Mouse (Mus musculus) midbrain, embryonic 11.5 days (tissue): ENCODE data around the gene Cyp2b9. TPM values are rescaled to one million over a fixed set of nuclear protein-coding genes. Genes with fewer than 3 reads are reported as not detected.
"Not testable (repeated sequence)": the region's sequence is repeated elsewhere in the genome, so short reads cannot be mapped to it uniquely, and the experiment has no call there.

Experiments
- ATAC-seq: fragments of 200-750 bp; cut with Nextera tagmentation; 2 replicates; pipeline ENCODE4 v1.8.0; 2017; ENCODE audit warnings: moderate TSS enrichment, moderate library complexity; ENCODE audit not compliant: low FRiP score
- DNase-seq: peaks from one replicate; pipeline ENCODE4 v3.0.0; 2015; ENCODE audit warnings: low spot score; ENCODE audit errors: missing footprints
- H3K27ac ChIP-seq: fragments of 300-500 bp; sonication (generic); 2 replicates; pipeline ENCODE4 v1.5.1; 2014; ENCODE audit warnings: low read depth, low read length
- H3K27me3 ChIP-seq: fragments of 300-500 bp; sonication (generic); 2 replicates; pipeline ENCODE4 v1.6.1; 2014; ENCODE audit warnings: mild to moderate bottlenecking, low read length, moderate library complexity, mixed read lengths; ENCODE audit not compliant: control insufficient read depth, insufficient read depth
- H3K36me3 ChIP-seq: fragments of 300-500 bp; sonication (generic); 2 replicates; pipeline ENCODE4 v1.6.1; 2014; ENCODE audit warnings: mild to moderate bottlenecking, low read length, moderate library complexity, mixed read lengths; ENCODE audit not compliant: control insufficient read depth, insufficient read depth
- H3K4me1 ChIP-seq: fragments of 300-500 bp; sonication (generic); 2 replicates; pipeline ENCODE4 v1.6.1; 2014; ENCODE audit warnings: low read length; ENCODE audit not compliant: control insufficient read depth, insufficient read depth
- H3K4me2 ChIP-seq: fragments of 300-500 bp; sonication (generic); 2 replicates; pipeline ENCODE4 v1.6.1; 2014; ENCODE audit warnings: mild to moderate bottlenecking, moderate library complexity
- H3K4me3 ChIP-seq: fragments of 300-500 bp; sonication (generic); 2 replicates; pipeline ENCODE4 v1.5.1; 2014; ENCODE audit warnings: low read depth, low read length
- H3K9ac ChIP-seq: fragments of 300-500 bp; sonication (generic); 2 replicates; pipeline ENCODE4 v1.6.1; 2014; ENCODE audit warnings: low read length
- H3K9me3 ChIP-seq: fragments of 300-500 bp; sonication (generic); 2 replicates; pipeline ENCODE4 v1.6.1; 2016; ENCODE audit warnings: low read length; ENCODE audit not compliant: control insufficient read depth
- WGBS: fragments of 180-500 bp; shearing (Covaris S2); extraction: QIAGEN DNeasy Blood & Tissue Kit; methylation state at CpG from one replicate; pipeline ENCODE4 v1.1.7; 2014; 5-methylcytosine and 5-hydroxymethylcytosine counted together
- polyA plus RNA-seq: library from polyadenylated mRNA; unstranded; fragments of >200 nt; fragmentation: Nextera tagmentation; extraction: Ambion mirVana; gene quantifications from 2 replicates; pipeline ENCODE4 v1.2.1, GENCODE M21; 2014

Gene Cyp2b9
- not detected in 2 replicates for polyA plus RNA-seq

DNA sequence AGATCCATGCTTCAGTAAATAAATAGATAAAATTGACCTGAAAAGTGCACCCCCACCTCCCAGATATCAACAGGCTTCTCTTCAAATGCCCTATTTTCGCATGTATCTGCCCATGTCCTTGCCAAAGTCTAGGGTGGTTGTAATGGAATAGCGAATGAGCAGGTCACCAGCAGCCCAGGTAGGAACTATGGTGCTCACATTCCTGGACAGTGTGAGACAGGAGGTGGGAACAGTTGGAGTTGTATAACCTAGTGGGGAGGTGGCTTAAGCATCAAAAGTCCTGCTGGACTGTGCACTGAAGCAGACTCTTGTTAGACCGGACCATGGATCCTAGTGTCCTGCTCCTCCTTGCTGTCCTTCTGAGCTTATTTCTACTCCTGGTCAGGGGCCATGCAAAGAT lies at the start of gene Cyp2b9:
TSS of gene Cyp2b9 (plus strand) at position 301 of the 400 bp plus-strand sequence.
- ATAC-seq, H3K4me2 ChIP-seq, H3K4me3 ChIP-seq, H3K27me3 ChIP-seq, H3K9ac ChIP-seq, DNase-seq, H3K4me1 ChIP-seq, H3K9me3 ChIP-seq, H3K36me3 ChIP-seq, H3K27ac ChIP-seq: not testable (repeated sequence)
- WGBS = 70% methylated on average over 2 of the region's 3 CpGs

DNA sequence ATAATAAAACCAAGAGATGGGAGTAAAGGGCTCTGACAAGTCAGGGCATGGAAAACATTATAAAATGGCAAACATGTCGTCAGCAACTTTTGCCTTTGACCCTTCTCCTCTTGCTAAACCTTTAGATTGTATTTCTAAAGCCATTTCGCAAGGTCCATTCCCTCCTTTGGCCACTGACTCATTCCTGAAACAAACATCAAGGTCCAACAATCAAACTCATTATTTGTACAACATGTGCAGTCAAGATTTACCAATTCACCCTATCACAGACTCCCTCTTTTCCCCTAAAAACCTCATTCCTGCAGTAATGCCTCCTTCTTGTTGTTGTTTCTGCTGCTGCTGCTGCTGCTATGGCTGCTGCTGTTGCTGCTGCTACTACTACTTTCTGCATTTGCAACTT lies 33.6 kb upstream of the Cyp2b9 start:
- not testable (repeated sequence) for H3K9ac ChIP-seq, H3K27me3 ChIP-seq, ATAC-seq, H3K4me1 ChIP-seq, H3K4me2 ChIP-seq, H3K9me3 ChIP-seq, H3K27ac ChIP-seq, H3K36me3 ChIP-seq, DNase-seq, H3K4me3 ChIP-seq
- no CpG with 5 or more reads among the region's 2 CpGs for WGBS

DNA sequence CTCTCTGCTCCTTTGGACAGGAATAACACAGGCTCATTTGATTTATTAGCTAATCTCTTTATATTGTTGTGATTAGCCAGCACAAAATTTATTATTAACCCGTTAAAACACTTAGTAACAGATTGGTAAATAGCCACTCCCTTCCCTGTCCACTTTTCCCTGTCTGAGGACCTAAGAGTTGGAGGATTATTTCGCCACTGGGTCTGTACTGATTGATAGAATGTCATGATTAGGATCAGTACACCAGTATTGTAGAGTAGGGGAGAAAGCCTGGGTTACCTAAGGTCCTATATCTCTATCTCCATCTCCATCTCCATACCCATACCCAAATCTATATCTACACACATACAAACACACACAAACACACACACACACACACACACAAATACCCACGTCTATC lies 29.6 kb upstream of the Cyp2b9 start:
- not testable (repeated sequence) for H3K4me2 ChIP-seq, H3K4me1 ChIP-seq, H3K9me3 ChIP-seq, H3K36me3 ChIP-seq, ATAC-seq, H3K27ac ChIP-seq, H3K27me3 ChIP-seq, H3K9ac ChIP-seq, H3K4me3 ChIP-seq, DNase-seq
- WGBS = 67% methylated on average over 1 of the region's 3 CpGs

DNA sequence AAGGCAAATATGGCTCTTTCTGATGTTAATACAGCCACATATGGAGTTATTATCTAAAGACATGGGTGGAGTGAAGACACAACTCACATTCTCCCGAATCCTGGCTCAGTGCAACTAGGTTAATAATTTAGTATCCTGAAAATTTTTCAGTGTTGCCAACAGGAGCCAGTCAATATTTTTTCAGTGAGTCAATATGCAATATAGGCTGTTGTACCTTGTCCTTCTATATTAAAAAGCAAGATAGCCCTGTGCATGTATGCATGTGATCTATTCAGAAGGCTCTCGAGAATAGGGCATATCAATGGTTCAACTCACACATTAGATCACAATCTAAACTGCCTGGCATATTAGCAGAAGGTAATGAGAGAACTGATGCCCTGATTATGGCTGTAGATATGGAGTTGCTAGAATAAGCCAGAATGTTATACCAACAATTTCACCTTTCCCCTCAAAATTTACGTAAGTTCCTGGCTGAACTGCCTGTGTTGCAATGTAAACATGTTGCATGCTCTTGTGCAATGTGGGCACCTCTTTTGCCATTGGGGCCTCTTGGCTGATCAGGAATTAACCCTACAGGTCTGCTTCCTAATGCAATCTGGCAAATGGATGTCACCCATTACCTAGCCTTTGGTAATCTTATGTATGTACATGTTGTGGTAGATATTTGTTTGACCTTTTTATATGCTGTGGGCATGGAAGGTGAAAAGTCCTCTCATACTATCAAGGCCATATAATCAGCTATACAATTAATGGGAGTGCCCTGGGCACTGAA lies 4.3 kb upstream of the Cyp2b9 start:
- DNase-seq, H3K4me3 ChIP-seq, H3K36me3 ChIP-seq, H3K4me1 ChIP-seq, H3K9me3 ChIP-seq, ATAC-seq, H3K27ac ChIP-seq, H3K4me2 ChIP-seq, H3K27me3 ChIP-seq, H3K9ac ChIP-seq: not testable (repeated sequence)
- WGBS = 75% methylated on average over 2 of the region's 3 CpGs

DNA sequence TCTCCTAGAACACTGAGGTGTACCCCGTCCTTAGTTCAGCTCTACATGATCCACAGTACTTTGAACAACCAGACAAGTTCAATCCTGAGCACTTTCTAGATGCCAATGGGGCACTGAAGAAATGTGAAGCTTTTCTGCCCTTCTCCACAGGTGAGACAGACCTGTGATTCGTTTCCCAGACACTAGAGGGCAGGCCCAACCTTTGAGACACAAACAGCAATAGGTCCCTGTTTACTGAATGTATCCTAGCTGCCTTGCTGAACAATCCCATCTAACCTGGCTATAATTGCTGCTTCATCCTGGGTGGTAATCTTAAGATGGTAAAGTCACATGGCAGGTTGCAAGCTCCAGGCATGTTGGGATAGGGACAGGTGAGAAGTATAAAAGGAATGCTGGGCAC lies 27.9 kb downstream of the Cyp2b9 start:
- Histone ChIP-seq H3K4me3 (no peak overlapping the region), H3K4me1 (no peaks in the 10 kb centered on the region), H3K27me3 (no peaks in the 10 kb centered on the region), H3K9me3 (peaks cover 8% of the 10 kb centered on the region), H3K36me3 (no peaks in the 10 kb centered on the region), H3K9ac (no peak overlapping the region), H3K4me2 (no peak overlapping the region), H3K27ac (no peak overlapping the region)
- WGBS = 27% methylated on average over 2 of the region's 2 CpGs
- no peak for ATAC-seq
- no peak for DNase-seq

DNA sequence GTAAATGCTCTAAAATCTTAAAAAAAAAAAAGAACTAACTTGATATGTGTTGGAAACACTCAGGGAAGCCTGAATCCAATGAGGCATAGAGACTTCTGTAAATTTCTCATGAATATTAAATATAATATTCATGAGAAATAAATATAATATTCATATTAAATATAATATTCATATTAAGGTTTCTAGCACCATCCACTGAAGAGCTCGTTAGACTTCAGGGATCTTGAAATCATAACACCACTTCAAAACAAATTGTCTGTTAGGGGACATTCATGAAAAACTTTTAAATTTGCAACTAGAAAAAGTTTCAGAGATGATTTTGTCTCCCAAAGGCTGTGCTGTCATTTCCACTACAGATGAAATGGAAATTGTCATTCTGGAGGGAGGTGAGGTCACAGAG lies 86.8 kb downstream of the Cyp2b9 start, which contains the start of gene Vmn1r184:
TSS of gene Vmn1r184 (plus strand) at position 301 of the 400 bp plus-strand sequence.
- DNase-seq, H3K27me3 ChIP-seq, H3K4me2 ChIP-seq, H3K9ac ChIP-seq, ATAC-seq, H3K27ac ChIP-seq, H3K4me1 ChIP-seq, H3K4me3 ChIP-seq, H3K36me3 ChIP-seq, H3K9me3 ChIP-seq: not testable (repeated sequence)
- 95% methylated on average over 1 of the region's 1 CpGs for WGBS

Other genes starting within 250 kb of the Cyp2b9 start
- gene Cyp2b13, start 111.9 kb upstream of the Cyp2b9 start, polyA plus RNA-seq = not detected in 2 replicates
- not detected in 2 replicates for gene Vmn1r184, start 86.9 kb downstream of the Cyp2b9 start, polyA plus RNA-seq
- gene Cyp2a4, start 133.8 kb downstream of the Cyp2b9 start, polyA plus RNA-seq = not detected in 2 replicates
- gene Nlrp9c, start 230.3 kb downstream of the Cyp2b9 start, polyA plus RNA-seq = not detected in 2 replicates